Mouse (Mus musculus) spleen, postnatal 4 days (tissue): ENCODE measurements at regions not wholly inside any gene's neighbourhood (a gene's known extent, or its start where the extent isn't known, plus 50 kb on each side); places are given as distances from the start of the nearest gene placed in this dataset.

Experiments
- DNase-seq, 2 experiments: peaks; one replicate each; pipeline ENCODE4 v3.0.0; 2022; ENCODE audit warnings: low spot score in 2 of 2

DNA sequence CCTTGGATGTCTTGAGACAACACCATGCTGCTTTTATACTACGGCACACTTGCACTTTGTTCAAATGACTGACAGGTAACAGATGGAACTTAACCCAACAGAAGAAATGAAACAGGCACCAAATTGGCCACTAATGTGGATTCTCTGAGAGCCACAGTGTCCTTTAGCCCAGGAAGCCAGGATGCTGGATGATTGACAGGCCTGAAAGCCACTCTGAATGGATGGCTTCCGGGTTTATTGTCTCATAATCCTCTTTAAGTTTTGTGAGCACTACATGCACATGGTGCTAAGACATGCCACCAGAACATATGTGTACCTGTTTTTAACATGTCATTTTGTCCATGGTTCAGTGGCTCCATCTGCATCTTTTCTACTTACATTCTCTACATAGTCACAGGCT is 152.7 kb downstream of the Drd1 start:
- no peak for DNase-seq

DNA sequence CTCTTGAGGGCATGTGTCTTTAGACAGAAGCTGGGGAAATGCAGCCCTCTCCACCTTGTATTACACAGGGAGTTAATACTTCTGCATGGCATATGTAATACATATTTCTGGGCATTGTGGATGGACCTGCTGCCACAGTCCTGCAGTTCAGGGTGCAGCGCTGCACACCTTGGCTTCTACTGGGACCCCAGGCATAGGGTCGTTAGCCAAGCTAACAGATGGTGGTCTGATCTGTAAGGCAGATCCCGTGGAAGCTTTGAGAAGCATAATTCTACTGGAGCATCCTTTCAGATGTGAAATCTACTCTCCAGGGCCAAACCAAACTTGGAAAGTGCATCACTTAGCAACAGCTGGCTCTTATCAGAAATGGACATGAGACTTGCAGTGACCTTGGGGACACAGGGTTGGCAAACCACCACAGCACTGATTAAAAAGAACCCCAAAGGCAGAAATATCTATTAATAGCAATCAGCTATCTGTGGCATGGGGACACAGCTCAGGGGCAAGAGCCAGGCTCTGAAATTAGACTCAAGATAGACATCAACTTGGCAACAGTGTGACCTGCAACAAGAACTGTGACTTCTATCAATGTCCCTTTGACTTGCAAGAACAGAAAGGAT is 155.0 kb downstream of the Drd1 start:
- DNase-seq = no peak

DNA sequence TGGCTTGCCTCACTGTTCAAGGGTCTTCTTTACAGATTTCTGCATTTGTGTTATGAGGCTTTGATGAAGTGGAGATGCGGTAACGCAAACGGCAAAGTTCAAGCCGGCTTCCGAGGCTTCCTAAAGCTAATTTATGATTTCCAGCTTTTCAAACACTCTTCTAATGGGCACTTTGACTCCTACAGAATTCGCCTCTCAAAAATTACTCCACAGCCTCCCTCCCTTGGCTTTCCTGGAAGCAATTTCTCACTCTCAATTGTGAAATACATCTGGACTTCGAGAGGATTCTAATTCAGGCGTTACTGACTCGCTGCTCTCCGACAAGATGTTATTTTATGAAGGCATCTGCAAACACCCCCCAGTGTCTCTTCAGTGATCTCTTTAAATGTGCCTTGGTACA is 157.2 kb downstream of the Drd1 start:
- no peak for DNase-seq

DNA sequence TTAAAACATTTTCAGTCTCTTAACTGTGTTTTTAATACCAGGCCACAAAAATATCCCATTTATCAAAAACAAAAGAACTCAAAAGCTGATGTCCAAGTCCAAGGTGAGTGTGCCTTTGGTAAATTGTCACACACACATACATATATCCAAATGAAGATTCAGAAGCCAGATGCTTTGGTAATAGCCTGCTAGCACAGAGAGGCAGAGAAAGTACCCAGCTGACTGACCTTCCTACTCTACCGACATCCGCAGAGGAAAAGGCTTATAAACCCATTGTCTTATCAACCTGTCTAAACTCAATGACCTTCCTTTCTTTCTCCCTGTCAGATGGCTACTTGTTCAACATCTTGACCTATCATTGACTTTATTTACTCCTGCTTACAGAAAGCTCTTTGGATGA is 158.3 kb downstream of the Drd1 start:
- DNase-seq = no peak

DNA sequence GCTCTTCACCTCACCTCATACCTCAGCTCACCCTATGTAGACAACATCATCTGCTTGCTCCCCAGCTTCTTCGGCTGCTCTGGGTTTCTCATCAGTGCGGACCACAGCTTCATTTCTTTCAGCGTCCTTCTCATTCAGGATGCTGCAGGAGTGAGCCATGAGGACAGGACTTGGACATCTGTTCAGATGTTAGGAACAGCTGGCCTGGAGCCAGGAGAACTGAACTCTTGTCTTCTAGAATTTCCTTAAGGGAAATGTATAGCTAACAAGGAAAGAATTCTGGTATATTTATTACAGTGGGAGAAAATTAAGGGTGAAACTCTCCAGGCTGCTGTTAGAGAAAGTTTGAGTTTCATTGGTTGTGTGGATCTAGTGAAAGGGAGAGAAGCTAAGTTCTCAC is 167.1 kb downstream of the Drd1 start:
- DNase-seq = no peak

DNA sequence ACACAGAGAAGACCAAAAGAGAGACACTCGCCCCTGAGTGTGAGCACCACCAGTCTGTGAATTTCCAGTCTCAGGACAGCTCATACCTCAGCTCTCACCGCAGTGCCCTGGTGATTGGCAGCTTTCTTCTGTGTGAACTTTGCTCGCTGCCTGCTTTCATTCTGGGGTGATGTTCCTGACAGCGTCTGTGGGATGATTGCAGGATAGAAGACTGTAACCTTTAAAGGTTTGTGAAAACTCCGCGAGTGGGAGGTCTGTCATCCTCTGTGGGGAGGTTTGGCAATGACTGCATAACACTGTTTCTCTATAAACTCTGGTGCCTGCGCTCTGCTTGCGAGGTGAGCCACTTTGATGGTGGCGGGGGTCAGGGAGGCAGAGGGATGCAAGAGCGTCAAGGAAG is 169.7 kb downstream of the Drd1 start:
- DNase-seq = no peak

DNA sequence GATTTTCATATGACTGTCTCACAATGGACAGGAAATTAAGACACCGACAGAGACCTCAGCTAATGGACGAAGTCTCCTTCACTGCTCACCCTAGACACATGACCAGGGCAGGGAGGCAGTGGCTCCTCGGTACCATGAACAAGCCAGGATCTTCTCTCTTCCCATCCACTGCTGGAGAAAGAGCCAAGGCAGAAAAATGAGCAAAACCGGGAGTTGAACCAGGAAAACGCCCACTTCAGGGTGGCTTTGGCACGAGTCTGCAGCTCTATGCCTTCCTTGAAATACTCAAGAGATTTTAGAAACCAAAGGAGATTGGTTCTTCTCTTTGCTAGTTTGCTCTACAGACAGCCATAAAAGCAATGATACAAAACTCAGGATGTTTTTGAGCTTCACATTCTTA is 172.3 kb downstream of the Drd1 start:
- DNase-seq = no peak

DNA sequence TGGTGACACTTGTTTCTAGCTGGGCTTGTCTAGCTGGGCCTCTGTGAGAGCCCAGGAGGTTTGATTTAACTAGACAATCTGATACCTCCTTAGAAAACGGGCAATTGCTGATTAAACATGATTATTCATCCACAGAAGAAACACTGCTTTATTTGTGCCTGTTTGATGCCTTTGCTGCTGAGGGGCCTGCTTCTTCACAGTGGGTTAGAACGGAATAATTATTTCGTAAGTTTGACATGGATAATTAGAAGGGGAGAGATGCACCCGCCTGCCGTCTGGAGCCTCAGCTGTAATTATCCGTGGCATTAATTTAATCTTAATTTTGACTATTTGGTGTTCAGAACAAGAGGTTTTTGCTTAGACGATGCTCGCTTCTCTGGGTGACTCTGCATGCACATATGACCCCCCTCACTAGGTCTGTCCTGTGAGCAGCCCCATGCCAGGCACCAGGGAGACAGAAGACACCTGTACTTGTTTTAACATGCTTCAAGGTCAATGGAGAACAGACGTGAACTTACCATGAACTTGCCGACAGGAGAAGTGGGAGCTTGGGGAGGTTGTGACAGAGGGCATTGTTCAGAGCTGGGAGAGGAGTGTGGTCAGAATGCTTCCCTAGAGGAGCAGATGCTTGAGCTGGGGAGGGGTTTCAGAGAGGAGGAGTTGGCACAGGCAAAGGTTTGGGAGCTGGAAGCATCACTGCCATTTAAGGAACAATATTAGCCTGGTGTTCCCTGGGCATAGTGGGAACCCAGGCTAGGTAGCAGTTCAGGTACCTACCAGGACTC is 174.8 kb downstream of the Drd1 start:
- no peak for DNase-seq

DNA sequence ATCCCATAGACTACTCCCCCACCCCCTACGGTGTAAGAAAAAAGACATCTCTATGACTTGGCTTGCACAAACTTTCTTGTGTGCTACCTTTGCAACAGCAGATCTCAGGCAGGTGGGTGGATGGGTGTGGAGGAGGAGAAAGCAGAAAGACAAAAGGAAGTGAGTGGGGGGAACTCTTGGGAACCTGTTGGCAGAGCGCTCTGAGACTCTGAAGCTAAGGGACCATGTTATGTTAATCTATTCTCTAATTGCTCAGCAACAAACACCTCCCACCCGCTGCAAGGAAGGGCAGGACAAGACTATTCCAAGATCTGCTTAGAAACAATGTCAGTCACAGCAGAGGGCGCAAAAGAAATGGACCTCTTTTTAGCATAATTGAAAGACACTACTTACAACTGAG is 180.0 kb downstream of the Drd1 start:
- no peak for DNase-seq

DNA sequence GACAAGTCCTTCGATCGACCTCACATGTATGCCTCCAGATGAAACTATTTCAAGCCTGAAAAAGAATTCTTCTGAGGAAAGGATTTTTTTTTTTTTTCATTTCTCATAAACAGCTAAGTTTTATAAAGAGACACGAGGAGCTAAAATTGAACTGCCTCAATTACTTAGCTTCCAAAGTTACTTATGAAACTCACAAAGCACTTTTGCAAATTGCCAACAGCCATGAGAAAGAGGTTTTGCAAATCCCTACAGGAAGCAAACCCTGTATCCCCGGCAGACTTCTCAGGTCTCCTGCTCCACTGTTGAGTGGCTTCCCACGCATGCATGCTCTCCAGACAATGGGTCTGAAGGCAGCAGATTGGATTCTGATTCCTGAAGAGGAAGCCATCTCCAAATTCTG is 190.2 kb downstream of the Drd1 start:
- DNase-seq = no peak

DNA sequence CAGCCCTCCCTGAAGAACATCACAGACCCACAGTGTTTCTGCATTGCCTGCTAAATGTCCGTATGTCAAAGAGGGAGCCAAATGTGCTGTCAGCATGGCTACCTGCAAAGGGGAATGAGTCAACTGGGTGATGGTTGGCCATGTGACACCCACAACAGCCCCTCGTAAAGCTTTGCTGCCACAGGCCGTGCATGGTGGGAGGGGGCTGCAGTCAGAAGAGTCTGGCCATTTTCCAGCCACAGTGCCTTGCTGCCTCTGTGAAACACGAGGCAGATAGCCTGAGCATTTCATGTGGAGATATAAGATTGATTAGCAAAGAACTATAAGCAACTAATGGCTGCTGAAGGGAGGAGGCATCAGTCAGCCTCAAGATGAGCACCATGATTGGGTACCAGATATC is 193.2 kb downstream of the Drd1 start:
- DNase-seq = no peak

DNA sequence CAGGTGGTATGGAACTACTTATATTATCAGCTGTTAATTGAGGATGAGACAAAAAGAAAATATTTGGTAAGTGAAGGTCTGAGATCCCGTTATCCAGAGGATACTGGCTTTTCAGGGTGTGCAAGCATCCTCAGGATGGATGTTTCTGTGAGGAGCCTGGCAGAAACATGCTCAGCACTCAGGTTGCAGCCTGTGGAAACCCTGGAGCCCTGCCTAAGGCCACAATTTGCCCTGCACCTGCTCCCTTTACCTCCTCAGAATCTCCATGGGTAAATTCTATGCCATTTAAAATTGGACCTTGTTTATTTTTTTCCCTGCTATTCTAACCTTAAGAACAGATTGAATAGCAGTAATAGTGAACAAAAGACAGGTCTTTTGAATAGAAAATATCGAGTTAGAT is 201.3 kb downstream of the Drd1 start:
- DNase-seq = no peak

DNA sequence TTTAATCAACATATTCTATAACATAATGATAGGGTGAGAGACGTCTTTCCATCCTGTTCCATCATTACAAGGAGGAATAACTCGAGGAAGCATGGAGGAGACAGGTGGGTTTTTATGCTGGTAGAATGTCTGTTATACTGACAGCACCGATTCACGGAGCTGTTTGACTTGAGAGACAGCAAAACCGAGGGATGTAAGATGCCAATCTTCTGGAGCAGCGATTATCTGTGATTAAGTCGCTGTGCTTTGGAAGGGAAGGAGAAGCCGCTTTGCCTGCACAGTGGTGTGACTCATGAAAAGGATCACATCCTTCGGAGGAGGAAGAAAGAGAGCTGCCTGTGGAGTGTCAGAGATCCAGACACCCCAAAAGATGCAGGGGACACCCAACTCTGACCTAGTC is 205.4 kb downstream of the Drd1 start:
- no peak for DNase-seq

DNA sequence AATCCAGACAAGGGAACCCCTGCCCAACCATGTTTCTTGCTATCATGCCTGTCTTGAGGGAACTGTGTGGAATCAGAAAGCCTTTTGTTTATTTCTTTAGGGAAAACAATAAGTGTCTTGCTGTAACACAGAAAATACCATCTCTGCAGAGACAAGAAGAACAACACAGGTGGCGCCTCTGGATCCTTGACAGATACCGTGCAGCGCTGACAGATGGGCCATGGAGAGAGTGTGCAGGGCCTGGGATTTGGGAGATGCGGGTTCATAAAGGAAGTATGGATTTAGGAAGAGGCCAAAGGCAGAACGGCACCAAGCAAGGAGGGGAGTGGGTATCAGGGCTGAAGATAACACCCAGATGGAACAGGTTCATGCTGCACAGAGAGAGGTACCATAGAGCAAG is 209.3 kb downstream of the Drd1 start:
- no peak for DNase-seq

DNA sequence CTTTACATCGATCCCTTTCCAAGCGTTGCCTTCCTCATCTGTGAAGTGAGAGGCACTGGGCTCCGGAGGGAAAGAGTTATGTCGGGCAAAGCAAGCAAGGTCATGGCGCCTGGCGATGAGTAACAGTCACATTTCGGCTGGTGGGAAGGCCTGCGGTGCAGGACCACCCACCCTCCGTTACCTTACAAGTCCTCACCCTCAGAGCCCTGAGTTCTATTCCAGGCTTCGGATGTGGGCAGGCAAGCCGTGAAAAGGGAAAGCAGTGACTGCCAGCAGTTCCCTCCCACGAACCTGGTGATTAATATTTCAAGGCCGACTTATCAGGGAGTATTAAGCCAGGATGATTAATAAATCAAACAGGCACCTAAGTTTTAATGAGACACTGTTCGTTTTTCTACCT is 209.7 kb downstream of the Drd1 start:
- DNase-seq = no peak

DNA sequence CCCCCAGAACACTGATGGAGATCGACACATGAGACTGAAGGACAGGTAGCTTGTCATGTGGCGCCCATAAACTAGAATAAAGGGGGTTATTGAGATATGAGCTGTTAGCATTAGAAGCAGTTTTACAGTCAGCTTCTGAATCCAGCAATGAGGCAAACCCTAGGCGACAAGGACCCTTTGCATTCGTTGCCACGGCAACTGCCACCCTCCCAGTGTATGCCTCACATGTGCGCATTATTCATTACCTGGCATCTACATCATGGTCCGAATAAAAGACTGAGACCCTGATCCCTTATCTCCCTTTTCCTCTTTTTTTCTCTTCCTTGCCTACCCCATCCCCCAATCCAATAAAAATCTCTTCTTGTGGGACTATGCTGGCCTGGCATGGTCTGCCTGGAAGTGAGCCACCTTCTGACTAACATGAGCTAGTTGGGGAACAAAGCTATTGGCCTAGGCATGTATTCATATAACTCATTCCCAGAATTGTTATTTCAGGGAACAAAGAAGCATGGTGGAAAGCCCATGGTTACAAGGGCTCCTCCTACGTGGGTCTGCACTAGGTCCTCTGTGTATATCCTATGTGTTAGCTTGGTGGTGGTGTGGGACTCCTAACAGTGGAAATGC is 229.4 kb downstream of the Drd1 start:
- DNase-seq = no peak

DNA sequence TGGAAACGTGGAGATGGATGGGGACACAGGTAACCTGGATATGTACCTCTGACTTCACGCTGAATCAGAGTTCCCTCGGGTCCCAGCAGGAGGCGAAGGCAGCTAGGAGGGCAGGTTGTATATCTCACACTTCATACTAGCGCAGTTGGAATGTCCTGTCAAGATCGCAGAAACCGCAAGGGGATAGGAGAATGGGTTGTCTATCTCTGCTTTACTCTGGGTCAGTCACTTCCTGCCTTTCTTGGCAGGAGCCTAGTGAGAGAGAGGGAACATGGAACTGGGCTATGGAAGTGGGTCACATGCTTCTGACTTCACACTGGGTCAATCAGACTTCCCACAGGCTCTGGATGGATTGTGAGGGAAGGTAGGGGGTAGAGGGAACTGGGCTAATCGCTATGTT is 233.4 kb downstream of the Drd1 start:
- DNase-seq = no peak

DNA sequence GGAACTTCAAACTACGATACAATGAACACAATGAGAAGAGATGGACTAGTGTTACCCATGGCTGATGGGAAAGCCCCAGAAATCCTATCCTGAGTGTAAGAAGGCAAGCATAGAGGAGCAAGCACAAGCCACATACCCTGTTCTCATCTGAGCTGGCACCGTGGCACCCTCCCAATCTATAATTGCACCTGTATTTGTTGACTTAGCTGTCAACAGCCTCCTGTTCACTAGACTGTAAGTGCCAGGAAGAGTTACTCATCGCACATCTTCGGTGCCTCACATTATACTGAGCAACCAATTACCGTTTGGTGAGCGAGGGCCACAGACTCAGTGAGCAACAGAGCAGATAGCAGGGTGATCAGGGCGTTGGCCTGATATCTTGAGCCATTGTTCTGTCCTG is 239.9 kb downstream of the Drd1 start:
- DNase-seq = no peak

DNA sequence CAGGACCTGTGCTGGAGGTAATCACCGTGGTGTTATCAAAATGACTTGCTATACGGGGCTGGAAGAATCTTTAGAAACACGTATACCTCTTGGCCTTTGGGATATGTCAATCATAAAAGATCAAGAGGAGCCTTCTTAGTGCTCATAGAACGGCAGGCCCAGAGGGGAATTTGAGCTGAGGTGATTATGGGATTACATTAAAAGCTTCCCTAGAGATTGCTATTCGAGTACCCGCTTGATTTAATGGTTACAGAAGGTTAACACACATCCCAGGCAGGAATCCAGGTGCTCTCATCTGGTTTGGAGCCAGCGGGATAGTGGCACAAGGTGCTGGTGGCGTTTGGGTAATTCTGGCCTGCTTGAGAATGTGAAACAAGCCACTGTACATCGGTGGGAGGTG is 241.4 kb downstream of the Drd1 start:
- DNase-seq = no peak

DNA sequence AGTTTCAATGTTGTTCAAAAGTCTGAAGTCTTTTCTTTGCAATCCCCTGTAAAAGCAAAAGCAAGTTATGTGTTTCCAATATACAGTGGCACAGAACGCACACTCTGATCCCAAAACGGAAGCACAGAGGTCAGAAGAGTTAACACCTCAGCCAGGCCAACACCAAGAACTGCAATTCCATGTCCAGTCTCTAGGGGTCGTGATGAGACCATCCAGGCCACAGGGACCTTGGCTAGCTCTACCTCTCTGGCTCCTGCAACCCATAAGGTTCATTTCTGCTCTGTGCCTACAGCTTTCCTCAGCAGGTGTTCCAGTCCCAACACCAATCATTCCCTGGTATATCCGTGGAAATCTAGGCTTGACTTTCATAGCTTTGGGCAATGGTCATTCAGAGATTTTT is 243.6 kb downstream of the Drd1 start:
- no peak for DNase-seq

DNA sequence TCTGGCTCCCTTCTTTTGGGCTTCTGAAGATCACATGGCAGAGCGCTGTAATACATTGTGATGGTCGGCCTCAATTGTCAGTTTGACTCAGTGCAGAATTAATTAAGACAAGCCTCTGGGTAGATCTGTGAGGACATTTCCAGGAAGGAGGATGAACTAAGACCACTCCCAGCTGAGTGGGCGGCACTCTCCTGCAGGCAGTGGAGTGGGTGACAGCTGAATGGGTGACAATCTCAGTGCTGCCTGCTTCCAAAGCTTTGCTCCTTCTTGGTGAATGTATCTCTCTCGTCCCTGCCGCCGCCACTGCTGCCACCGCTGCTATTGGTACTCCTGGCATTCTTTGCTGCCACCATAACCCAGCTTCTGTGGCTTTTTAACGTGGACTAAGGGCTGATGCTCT is 244.4 kb downstream of the Drd1 start:
- DNase-seq = no peak

DNA sequence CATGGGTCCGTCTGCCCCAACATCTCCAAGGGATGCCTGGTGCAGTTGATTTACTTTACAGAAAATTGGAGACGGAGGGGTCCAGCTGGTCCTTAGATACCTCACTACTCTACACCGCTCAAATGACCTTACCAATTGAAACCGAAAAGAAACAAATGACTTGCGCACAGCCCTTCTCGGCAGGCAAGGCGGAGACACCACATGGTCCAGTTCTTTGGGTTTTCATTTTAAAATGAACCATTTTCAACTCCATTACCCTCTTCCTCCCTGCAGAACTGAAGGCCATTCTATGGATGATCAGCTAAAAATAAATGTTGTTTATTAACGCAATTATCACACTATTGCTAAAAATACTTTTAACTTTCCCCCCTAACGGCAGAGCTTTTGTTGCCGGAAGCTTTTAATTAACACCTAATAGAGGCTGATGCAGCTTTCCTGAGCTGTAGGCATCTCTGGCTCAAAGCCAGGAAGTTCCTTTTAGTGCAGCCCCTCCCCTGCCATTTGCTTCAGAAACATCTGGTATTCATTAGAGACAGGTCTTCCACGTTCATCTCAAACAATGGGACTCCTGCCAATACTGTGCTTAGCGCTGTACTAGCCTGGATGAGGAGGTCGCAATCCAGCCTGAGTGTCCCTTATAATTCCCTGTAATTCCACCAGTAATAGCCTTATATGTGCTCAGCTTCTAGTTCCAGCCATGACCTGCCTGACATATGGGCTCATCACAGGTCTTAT is 247.5 kb downstream of the Drd1 start:
- no peak for DNase-seq

DNA sequence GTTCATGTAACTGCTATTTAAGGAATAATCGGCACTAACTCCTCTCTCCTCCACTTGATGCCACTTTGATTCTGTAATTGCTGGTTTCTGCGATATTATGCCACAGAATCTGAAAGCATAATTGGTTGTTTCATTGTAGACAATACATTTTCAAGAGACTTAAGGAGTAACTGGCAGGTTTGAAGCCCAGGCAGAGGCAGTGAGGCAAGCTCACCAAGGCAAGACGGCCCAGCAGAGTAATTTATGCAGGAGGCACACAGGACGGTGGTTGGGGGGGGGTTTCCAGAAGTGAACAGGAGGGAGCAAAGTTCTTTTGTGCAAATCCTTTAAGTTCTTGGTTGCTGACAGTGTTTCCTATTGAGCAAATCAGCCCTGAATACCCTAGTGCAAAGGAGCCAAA is 249.6 kb downstream of the Drd1 start:
- no peak for DNase-seq
